Mouse (Mus musculus) kidney, adult 18-20 months (tissue): ENCODE results near the gene Klhdc10.

ENCODE experiments used
- DNase-seq: peaks from one replicate; pipeline ENCODE4 v3.0.0; 2021

Klhdc10 gene

DNA sequence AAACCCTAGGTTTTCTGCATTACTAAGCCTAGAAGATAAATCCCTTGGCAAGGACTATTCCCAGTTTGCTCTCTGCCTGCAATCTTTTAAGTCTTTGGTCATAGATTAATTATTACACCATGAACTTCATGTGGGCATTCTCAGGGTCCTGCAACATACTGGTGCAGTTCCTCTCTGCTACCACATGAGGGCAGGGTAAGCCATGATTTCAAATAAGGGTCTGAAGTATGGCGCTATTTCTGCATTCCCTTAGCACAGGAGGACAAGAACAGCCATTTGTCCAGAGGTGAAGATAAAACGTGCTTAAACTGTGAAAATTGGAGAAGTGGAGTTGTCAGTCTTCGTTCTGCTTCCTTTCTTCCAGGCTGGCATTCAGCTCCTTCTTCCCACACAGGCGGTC, 1.8 kb downstream of the Klhdc10 start:
- DNase-seq = peak; percentile 68

DNA sequence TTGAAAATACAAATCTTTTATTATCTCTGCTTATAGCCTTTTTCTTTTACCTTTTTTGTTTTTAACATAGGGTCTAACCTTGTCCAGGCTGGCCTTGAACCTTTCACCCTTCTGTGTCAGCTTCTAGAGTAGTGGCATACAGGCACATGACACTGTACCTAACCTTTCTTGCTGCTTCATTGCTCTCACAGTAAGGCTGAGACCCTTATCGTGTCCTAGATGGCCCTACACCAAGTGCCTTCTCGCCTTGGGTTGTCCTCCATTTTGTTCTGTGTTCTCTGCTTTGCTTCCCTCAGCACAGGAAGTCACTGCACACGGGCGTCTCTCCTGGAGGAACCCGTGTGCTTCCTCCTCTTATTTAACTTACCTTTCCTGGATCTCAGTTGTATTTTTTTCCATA, 3.0 kb downstream of the Klhdc10 start:
- no peak for DNase-seq

DNA sequence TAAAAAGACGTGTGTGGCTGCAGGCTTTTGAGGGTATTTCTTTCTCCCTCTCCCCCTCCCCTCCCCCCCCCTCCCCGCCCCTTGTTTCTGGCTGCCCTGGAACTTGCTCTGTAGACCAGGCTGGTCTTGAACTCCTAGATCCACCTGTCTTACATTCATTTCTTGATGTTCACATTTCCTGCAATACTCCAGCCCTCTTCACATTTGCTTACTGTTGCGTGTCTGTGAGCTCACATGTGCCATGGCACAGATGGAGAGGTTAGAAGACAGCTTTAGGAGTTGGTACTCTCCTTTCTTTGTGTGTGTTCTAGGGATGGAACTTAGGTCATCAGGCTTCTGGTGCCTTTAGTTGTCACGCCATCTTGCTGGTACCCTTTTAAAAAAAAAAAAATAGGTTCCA, 6.6 kb downstream of the Klhdc10 start:
- no peak for DNase-seq

DNA sequence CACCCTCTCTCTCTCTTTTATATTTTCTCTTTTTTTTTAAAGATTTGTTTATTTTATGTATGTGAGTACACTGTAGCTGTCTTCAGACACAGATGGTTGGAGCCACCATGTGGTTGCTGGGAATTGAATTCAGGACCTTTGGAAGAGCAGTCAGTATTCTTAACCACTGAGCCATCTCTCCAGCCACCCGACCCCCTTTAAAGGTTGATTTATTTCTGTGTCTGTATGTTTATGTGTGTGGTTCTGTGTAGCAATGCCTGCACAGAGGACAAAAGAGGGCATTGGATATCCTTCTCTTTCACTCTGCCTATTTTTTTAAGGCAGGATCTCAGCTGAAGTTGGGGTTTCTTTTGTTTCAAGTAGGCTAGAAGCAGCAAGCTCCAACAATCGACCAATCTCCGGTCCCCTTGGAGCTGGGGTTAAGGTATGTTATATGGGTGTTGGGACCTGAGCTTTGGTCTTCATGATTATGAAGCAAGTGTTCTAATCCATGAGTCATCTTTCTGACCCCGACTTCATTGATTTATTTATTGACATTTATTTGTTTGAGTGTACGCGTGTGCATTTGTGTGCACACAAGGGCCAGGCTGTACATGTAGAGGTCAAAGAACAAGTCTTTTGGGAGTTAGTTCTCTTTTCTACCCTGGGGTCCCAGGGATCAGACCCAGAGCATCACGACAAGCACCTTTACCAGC, 7.9 kb downstream of the Klhdc10 start:
- DNase-seq = no peak

DNA sequence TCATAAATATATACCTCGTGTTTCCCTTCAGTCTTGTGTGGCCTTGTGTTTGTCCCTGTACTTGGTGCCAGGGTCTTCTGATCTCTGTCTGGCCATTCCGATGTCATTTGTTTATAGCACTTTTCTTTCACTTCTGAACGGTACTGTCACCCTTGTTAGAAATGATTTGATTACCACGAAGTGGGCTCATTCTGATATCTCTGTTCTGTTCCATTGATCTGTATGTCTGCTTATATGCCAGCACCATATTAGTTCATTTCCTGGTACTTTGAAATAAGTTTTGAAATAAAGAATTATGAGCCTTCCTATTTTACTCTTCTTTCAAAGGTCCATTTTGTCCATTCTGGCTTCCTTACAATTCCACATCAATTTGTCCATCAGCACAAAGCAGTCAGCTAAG, 9.6 kb downstream of the Klhdc10 start:
- no peak for DNase-seq

DNA sequence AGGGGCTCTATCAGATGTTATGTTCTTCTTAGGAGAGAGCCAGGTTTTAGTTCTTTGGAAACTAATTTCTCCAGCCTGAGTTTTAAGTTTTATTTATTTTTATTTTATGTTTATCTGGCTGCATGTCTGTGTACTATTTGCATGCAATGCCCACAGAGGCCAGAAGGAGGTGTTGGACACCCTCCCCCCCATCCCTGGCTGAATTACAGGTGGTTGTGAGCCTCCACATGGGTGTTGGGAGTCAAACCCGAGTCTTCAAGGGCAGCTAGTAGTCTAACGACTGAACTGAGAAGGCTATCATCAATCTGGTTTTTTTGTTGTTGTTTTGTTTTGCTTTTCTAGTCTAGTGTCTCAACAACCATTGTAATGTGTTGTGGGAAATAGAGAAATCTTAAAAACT, 14.5 kb downstream of the Klhdc10 start:
- DNase-seq = no peak

DNA sequence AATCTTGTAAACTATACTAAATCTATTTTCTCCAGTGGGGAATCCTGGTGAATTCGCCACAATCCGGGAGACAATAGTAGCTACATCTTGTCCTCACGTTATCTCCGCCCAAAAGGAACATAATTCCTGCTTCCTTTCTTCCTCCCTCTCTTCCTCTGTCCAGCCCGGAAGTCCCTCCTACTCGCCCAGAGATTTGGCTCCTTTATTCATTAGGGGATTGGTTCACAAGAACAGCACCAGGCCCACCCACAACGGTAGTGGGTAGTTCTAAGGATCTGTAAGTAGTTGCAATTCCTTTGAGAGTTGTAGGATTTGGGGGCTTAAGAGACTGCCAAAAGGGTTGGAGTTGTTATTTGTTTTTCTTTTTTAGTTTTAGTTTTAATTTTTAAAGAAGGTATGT, 15.1 kb downstream of the Klhdc10 start:
- DNase-seq = no peak

DNA sequence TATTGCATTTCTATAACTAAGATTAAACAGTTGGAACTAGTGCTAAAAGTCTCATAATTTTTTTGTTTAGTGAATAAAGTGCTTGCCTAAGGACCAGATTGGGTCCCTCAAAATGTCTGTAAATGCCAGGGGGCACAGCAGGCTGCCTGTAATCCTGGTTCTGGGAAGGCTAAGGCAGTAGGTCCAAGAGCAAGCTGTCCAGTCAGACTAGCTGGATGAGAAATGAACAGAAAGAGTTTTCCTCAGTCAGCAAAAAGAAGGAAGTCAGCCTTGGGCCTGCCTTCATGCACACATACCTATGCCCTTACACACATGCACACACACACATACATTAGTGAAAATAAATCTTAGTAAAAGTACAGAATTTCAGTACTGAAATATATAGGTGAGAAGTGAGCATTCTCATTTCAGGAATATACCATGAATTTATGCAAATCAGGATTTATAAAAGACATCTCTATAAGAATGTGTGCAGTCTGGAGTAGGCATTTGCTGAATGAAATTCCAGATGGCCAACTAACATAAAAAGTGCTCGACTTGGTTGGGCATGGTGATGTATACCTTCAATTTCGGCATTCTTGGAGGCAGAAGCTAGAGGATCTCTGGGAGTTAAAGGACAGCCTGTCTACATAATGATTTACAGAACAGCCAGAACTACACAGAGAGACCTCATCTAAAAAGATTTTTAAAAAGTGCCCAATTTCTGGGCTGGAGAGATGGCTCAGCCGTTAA, 31.0 kb downstream of the Klhdc10 start:
- DNase-seq = no peak

DNA sequence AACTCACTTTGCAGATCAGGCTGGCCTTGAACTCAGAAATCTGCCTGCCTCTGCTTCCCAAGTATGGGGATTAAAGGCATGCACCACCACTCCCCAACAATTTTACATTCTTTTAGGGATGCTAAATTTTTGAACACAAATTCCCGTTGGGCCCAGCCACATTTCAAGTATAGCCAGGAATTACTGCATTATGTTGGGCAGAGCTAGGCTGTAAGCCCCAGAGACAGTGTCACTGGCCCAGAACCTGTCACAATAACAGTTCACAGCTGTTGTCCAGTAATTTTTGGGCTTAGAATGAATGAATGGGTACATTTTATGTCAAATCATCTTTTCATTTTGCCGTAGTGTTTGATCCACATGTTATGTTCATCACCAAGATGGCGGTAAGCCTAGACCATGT, 34.8 kb downstream of the Klhdc10 start:
- DNase-seq = no peak

DNA sequence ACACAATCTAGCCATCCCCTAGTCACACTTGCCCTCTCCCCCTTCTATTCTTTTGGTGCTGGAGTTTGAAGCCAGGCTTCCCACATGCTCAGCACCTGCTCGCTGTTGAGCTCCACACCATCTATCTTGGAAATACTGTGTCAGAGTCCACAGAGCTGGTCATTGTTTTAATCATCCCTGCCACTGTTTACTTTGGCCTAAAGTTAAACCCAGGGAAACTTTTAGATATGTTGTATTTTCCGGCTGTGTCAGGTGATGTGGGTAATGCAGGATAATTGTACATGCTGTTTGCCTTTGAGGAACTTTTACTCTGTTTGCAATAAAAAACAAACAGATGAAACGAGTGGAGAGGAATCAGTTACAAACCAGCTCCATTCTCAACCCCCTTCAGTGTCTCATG, 35.4 kb downstream of the Klhdc10 start:
- DNase-seq = no peak

DNA sequence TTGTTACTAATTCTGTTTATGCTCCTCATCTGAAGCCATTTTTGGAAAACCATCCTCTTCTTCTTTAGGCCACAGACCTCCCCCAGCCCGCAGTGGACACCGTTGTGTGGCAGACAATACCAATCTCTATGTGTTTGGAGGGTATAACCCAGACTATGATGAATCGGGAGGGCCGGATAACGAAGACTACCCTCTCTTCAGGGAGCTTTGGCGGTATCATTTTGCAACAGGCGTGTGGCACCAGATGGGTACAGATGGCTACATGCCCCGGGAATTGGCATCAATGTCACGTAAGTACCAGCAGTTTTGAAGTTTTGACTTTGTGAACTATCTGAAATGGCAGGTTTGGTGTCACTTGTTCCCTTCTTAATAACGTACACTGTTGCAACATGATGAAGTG, 37.9 kb downstream of the Klhdc10 start:
- no peak for DNase-seq

DNA sequence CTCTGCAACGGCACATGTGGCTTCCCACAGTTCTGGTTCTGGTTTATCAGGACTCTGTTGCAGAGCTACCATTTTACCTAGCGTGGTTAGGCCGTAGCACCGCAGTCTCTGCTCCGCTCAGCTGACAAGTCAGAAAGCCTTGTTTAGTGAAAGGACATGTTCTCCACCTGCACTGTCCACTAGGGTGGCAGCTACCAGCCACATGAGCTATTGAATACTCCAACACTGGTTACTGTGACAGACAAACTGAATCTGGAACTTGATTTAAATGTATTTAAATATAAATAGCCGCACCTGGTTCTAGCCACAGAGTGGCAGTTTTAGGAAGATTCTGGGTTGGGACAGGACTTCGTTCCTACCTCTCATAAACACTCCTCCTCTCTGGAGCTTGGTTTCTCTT, 55.3 kb downstream of the Klhdc10 start:
- DNase-seq = no peak

DNA sequence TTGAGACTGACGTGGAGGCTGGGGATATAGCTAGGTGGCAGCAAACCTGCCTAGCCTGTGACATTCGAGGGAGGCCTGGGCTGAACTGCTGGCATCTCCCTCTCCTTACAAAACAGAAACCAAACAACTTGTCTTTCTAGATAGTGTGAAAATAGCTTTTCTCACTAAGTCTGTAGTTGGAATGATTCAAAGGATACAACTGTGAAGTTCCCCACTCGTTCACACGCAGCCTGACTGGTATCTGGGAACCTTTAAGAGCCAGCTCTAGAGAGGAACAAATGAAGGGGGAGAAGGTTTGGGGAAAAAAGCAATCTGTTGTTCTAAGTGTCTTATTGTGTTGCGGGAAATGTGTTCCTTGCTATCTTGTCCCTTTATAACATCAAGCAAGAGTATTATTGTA, 57.0 kb downstream of the Klhdc10 start:
- DNase-seq = no peak

DNA sequence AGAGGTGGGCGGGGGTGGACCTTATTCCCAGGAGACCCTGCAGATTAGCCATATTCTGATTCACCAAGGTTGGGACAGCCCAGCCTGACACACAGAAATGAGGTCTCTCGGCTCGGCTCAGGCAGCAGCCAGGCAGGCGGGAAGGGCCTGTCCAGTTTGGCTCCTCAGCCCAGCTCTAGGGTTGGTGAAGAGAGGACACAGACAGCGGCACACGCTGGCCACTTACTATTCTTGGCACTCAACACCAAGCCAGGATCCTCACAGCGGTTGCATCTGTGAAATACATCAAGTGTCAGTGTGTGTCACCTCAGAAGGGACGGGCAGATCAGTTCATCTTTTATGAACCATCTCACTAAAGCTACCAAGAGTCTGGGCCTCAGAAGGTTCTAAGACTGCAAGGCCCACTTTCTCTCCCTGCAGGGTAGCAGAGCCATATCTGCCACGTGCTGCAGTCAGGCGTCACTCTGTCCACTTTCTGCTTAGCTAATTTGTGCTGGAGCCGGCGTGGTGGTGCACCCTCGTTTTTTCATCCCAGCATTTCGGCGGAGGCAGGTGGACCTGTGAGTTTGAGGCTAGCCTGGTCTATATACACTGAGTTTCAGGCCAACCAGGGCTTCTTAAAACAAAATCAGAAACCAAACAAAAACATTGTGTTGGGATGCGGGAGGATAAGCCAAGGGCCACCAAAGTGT, 57.5 kb downstream of the Klhdc10 start:
- no peak for DNase-seq

DNA sequence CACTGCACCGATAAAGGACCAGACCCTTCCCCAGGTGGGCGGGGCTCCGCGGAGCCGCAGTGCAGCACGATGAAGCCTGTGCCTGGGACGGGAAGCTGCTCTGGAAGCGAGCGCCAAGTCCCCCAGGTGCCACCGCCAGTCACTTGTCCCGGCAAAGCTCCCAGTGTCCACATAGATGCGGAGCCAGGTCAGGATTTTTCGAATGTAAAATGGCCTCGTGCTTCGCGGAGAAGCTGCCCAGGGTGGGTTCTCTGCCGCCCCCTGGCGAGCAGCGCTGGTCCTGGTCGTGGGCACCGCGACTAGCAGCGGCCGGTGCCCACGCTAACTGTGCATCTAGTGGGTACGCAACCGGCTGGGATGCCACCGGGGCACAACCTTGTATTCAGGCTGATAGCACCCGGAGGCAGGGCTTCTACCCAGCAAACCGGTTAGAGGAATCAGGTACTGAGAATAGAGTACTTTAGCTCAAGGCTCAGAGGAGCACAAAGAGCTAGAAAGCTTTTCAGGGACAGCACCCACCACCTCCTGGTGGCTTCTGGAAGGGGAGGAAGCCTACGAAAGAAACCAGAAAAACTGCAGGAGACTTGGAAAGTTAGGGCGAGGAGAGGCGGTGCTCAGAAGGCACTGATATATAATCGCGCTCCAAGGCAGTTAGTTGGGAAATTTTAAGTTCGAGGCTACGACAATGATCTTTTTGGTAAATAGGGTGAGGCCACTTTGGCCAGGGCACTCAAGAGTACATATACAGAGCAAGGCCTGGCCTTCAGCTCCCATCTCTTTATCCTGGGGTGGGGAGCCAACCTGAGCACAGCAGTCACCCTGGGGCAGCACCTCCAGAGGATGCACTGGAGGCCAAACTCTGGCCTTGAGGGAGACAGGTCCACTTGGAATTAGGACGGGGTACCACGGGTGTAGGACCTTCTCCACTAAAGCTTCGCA, 58.4 kb downstream of the Klhdc10 start:
- DNase-seq = peak; percentile 81

DNA sequence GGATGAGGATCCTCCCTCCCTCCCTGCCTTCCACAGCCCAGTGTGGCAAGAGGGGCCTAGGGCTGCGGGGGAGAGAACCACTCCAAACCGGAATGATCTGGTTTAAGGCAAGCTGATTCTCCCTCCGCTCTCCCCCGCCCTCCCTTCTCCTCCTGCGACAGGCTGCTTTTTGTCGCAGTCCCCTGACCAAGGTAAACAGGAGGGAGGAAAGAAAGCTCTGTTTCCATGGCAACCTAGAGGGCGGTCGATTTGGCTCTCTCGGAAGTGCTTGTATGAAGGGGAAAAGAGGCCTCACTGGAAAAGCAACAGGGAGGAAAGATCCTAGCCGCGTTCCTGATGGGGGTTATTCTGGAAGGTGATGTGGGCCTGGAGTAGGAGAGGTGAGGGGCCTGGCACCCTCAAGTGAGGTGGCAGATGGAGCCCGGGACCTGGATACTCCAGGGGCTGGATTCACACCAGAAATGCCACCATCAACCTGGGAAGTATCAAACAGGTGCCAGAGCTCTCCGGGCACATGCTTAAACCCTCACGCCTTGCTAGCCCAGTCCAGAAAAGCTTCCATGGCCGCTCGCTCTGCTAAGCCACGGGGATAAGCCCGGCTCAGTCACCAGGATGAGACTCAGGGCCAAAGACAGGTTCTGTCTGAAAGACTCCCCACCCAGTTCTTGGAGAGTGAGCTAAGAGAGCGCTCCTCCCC, 59.2 kb downstream of the Klhdc10 start:
- peak; percentile 37 for DNase-seq

DNA sequence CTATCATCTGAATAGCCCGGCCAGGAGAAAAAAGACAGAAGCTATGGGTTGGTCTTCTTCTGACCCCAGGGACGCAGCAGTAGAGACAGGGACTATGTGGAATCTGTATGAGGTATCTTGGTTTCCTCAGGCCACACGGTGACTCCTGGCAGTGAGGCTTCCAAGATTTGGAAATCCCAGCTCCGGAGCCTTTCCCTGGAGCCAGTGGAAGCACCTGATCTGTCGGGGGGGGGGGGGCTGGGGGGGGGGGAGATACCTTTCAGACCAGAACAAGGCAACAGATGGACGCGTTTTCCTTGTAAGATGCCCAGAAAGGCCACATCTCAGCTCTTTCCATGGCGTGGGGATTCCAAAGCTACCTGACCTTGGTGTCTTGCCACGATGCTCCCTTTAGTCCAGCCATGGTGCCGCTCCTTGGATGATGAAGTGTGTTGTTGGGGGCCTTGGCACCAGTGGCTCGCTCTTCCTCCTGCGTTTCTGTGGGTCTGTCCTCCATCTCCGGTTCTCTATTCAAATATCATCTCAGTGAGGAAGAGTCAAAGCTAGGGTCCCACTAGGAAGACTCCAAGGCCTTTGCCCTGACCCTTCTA, 60.2 kb downstream of the Klhdc10 start:
- DNase-seq = no peak

DNA sequence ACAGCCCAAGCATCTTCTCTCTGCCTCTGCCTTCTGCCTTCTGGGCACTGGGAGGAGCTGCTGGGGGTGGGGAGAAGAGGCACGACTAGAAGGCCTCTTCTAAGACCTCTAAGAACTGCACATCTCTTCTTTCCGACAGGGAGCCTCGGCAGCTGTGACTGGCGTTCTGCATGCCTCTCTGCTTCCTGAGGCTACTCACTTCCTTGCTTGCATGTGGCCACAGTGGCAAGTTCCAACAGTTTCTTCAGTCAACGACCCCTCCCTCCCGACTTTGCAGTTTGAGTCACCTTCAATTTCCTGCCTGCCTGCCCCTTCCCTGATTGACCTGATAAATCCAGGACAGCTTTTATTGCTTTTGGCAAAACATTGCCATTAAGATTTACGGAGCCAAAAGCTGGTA, 61.2 kb downstream of the Klhdc10 start:
- DNase-seq = no peak

DNA sequence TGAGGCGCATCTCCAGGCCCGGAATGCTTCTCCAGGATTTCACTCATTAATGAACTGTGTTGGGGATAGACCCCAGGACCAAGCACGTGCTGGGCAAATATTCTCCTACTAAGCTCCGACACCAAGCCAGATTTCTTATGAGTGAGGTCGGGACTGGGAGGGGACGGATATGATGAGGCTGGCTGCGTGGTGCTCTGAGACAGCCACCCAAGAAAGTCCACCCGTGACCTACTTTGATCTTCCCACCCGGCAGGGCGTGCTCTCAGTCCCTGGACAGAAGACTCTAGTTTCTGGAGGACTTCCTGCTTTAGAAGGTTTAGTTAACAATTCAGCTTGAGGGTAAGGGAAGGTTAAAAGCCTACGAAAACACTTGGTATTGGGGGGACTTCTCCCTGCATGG, 63.9 kb downstream of the Klhdc10 start:
- DNase-seq = no peak

DNA sequence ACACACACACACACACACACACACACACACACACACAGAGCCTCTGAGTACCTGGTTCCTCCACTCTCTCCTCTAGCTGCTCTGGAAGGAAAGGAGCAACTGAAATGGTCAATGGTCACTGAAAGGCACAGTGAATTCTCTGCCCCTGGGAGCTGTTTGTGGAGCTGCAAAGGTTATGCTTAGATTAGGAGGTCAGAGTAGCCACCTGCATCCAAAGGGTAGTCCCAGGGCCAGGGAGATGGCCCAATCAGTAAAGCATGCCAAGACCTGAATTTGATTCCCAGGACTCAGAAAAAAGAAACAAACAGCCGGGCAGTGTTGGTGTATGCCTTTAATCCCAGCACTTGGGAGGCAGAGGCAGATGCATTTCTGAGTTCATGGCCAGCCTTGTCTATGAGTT, 66.4 kb downstream of the Klhdc10 start:
- no peak for DNase-seq

DNA sequence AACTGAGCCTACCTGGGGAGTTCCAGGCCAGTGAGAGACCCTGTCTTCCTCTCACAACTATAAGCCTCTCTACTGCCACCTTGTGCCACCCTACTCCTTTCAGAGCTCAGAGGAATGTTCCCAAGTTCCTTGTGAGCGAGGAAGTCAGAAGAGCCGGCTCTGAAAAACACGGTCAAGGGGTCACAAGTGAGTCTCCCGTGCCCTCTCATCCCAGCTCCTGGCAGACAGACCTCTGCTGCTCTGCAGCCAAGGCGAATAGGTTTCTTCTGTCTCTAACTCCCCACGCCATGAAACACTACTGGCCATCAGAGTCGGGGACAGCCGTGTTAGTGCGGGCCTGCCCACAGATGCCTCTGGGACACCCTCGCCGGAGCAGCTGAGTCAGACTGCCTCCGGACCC, 67.0 kb downstream of the Klhdc10 start:
- peak; percentile 55 for DNase-seq

DNA sequence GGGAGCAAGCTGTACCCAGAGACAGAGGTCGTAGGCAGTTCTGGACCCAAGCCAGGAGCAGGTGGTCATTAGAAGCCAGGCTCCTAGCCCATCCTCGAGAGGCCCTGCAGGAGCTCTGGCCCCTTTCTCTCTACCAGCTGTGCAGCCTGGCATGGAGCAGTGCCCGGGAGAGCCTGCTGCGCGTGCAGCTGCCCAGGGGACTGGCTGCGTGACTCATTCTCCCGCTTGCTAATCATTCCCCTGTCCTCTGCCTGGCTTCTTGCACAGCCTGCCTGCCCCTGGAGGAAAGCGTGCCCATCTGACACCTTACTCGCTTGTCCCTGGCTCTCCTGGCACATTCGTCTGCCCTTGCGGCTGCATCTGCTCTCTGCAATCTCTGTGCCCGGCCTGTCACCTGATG, 67.7 kb downstream of the Klhdc10 start:
- DNase-seq = no peak
